In genomic region chr1:23762136-23762687, GRCm38 (mm10) we compare ENCODE assay signal across 8 mouse cellular contexts. TPM values are rescaled to one million over a fixed set of nuclear protein-coding genes. Genes with fewer than 3 reads are reported as not detected.
DNase-seq lines count a peak whose midpoint lies in the region; ATAC-seq and TF ChIP-seq lines count a peak whose summit lies in the region.

No protein-coding gene starts in this region.

- no peaks in the 10 kb centered on the region for H3K79me2 ChIP-seq in heart, adult 2 months (replicated peaks; ENCODE audit: control insufficient read depth, insufficient read depth, low read length)

- H3K4me3 ChIP-seq in heart, adult 2 months = peak overlapping the region; percentile 39
- H3K4me3 ChIP-seq in liver, embryonic 11.5 days (ENCODE audit: low read depth, low read length) = peak overlapping the region; percentile 53
- H3K4me3 ChIP-seq in neural tube, embryonic 13.5 days = peak overlapping the region; percentile 77

- H3K9ac ChIP-seq in heart, adult 2 months (ENCODE audit: low read depth, low read length) = no peak overlapping the region; the same call in 1 of the 2 replicates
- H3K9ac ChIP-seq in liver, embryonic 11.5 days (ENCODE audit: low read depth, low read length) = no peak overlapping the region
- peak overlapping the region; percentile 86 for H3K9ac ChIP-seq in neural tube, embryonic 13.5 days

- DNase-seq in thymus, postnatal 0 days (ENCODE audit: low spot score) = peak; percentile 2
- DNase-seq in thymus, adult 18-20 months = no peak
- DNase-seq in embryo, embryonic 10 days (ENCODE audit: low spot score) = peak; percentile 47
- DNase-seq in heart, adult 2 months = peak; percentile 25 to 39
- DNase-seq in kidney, adult 9 months = peak; percentile 64
- peak; percentile 42 for DNase-seq in liver, embryonic 11.5 days (ENCODE audit: low spot score)
- DNase-seq in c-Kit-positive CD71-positive TER-119-positive erythroid progenitor cells, embryonic 14.5 days (ENCODE audit: low spot score) = no peak

- TF ChIP-seq CTCF in heart, adult 2 months (IDR thresholded peaks at IDR 0.05) = no peak

- TF ChIP-seq POLR2A in heart, adult 2 months (IDR thresholded peaks at IDR 0.05; ENCODE audit: insufficient read depth, low read depth, low read length) = no peak

- H3K27me3 ChIP-seq in heart, adult 2 months (ENCODE audit: control insufficient read depth, insufficient read depth, low read length) = peaks cover 12% of the 10 kb centered on the region; the same call in 1 of the 2 replicates
- H3K27me3 ChIP-seq in liver, embryonic 11.5 days (replicated peaks; ENCODE audit: control insufficient read depth, insufficient read depth, low read length) = peaks cover 53% of the 10 kb centered on the region
- H3K27me3 ChIP-seq in neural tube, embryonic 13.5 days = peaks cover 24% of the 10 kb centered on the region

- intact Hi-C loops in heart, adult 2 months (cut with DNase I) = loop anchor here (2.0 to 5.0 kb wide), 3 partner anchors 31 to 410 kb away; no protein-coding TSS in a partner anchor

- no peak overlapping the region for H3K27ac ChIP-seq in heart, adult 2 months
- H3K27ac ChIP-seq in liver, embryonic 11.5 days (ENCODE audit: low read depth, low read length) = no peak overlapping the region
- H3K27ac ChIP-seq in neural tube, embryonic 13.5 days (replicated peaks) = peak overlapping the region; percentile 90

- no peaks in the 10 kb centered on the region for H3K36me3 ChIP-seq in heart, adult 2 months (ENCODE audit: control insufficient read depth, insufficient read depth, low read length)
- no peaks in the 10 kb centered on the region for H3K36me3 ChIP-seq in liver, embryonic 11.5 days (ENCODE audit: control insufficient read depth, insufficient read depth, low read length)
- no peaks in the 10 kb centered on the region for H3K36me3 ChIP-seq in neural tube, embryonic 13.5 days

- WGBS in heart, adult 2 months = 1% methylated on average over 45 of the region's 45 CpGs
- under 1% methylated on average over 45 of the region's 45 CpGs for WGBS in liver, embryonic 11.5 days
- under 1% methylated on average over 45 of the region's 45 CpGs for WGBS in neural tube, embryonic 13.5 days

- H3K4me1 ChIP-seq in heart, adult 2 months (ENCODE audit: control insufficient read depth, insufficient read depth, low read length) = no peaks in the 10 kb centered on the region
- peaks cover 3% of the 10 kb centered on the region for H3K4me1 ChIP-seq in liver, embryonic 11.5 days (replicated peaks; ENCODE audit: control insufficient read depth, insufficient read depth, low read length)
- H3K4me1 ChIP-seq in neural tube, embryonic 13.5 days (replicated peaks) = peaks cover 41% of the 10 kb centered on the region

- ATAC-seq in liver, embryonic 11.5 days (replicated peaks; ENCODE audit: low FRiP score) = peak; percentile 28
- ATAC-seq in neural tube, embryonic 13.5 days (ENCODE audit: low read depth) = peak; percentile 59

- H3K4me2 ChIP-seq in liver, embryonic 11.5 days = peak overlapping the region; percentile 83
- peak overlapping the region; percentile 88 for H3K4me2 ChIP-seq in neural tube, embryonic 13.5 days

- no peak for TF ChIP-seq EP300 in heart, adult 2 months (IDR thresholded peaks at IDR 0.05; ENCODE audit: insufficient read depth, low read depth, low read length)

- no peaks in the 10 kb centered on the region for H3K9me3 ChIP-seq in liver, embryonic 11.5 days (ENCODE audit: control insufficient read depth, low read length)
- no peaks in the 10 kb centered on the region for H3K9me3 ChIP-seq in neural tube, embryonic 13.5 days

RNA-seq across cellular contexts. Expression of gene B3gat2, which starts 0.7 kb away (rescaled TPM):
- polyA plus RNA-seq in thymus, postnatal 0 days (2015; fragmentation: Nextera tagmentation; extraction: Ambion mirVana) = 0.22 and 0.26 TPM in 2 replicates
- total RNA-seq in heart, adult 2 months (2021) = not detected
- polyA plus RNA-seq in heart, adult 2 months (2012; rRNA removed) = not detected in 2 replicates
- polyA plus RNA-seq in liver, embryonic 11.5 days (2014; fragmentation: Nextera tagmentation; extraction: Ambion mirVana) = 0.23 and 0.55 TPM in 2 replicates
- polyA plus RNA-seq in neural tube, embryonic 13.5 days (2015; fragmentation: Nextera tagmentation; extraction: Ambion mirVana) = 19.6 and 20.0 TPM in 2 replicates

Comparison
In these comparisons a context has a peak if more than half of its experiments do, and no peak if none do; other contexts are left out.
1. DNase-seq: peak in thymus, postnatal 0 days (single experiment), embryo, embryonic 10 days (single experiment), heart, adult 2 months (2 of 2), kidney, adult 9 months (single experiment) and liver, embryonic 11.5 days (single experiment); none in thymus, adult 18-20 months (0 of 2) and c-Kit-positive CD71-positive TER-119-positive erythroid progenitor cells, embryonic 14.5 days (single experiment).
2. RNA of gene B3gat2, which starts 0.7 kb away (polyA plus RNA-seq): 19.6 to 20.0 TPM in neural tube, embryonic 13.5 days; 0.23 to 0.55 TPM in liver, embryonic 11.5 days, 0.22 to 0.26 TPM in thymus, postnatal 0 days and not detected in heart, adult 2 months; every median in the first group is over 10 times any median in the second.
3. Peak in every context shown above with its lines, with median percentiles within 50 percentile points of each other: H3K4me3 ChIP-seq.